ENCODE assay signal across 9 mouse cellular contexts in the genomic region with DNA sequence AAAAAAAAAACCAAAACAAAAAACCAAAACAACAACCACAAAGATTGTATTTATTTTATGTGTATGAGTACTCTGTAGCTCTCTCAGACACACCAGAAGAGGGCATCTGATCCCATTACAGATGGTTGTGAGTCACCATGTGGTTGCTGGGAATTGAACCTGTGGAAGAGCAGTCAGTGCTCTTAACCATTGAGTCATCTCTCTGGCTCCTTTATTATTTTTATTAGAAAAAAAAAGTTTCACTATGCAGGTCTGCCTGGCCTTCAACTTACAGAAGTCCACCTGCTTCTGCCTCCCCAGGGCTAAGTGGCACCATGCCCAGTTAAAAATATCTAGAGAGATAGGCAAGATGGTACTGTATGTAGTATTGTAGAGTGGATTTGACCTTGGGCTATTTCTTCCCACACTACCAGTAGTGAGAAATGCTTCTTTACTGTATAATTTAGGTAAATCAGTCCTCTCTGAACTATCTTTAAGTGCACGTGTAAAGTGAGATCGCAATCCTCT. TPM values are rescaled to one million over a fixed set of nuclear protein-coding genes. Genes with fewer than 3 reads are reported as not detected.
A peak's percentile ranks its signal among the peaks of the same experiment; 100 is the strongest.
DNase-seq lines count a peak whose midpoint lies in the region; ATAC-seq lines count a peak whose summit lies in the region.
"Had no signal": no experiment of that assay in that cellular context is flagged by ENCODE, and none has a peak within 500 bp of the region (broad histone marks: within the 10 kb centered on the region; RNA-seq: fewer than 3 reads in every experiment).

No protein-coding gene starts in this region.

- H3K4me3 ChIP-seq in kidney, embryonic 16.5 days (ENCODE audit: low read length) = peak overlapping the region; percentile 80
- H3K4me3 ChIP-seq in embryonic facial prominence, embryonic 10.5 days = peak overlapping the region; percentile 91
- H3K4me3 ChIP-seq in intestine, embryonic 15.5 days (replicated peaks) = 0 out of 2 replicates have a peak overlapping the region, but pooled peaks have one; percentile 91
- H3K4me3 ChIP-seq in neural tube, embryonic 12.5 days = no peak overlapping the region; the same call in 1 of the 2 replicates

- peak overlapping the region; percentile 96 for H3K9ac ChIP-seq in kidney, embryonic 16.5 days (replicated peaks; ENCODE audit: low read length)
- peak overlapping the region; percentile 93 for H3K9ac ChIP-seq in intestine, embryonic 15.5 days
- 0 out of 2 replicates have a peak overlapping the region, but pooled peaks have one; percentile 87 for H3K9ac ChIP-seq in neural tube, embryonic 12.5 days

- peaks cover 10% of the 10 kb centered on the region for H3K36me3 ChIP-seq in kidney, embryonic 16.5 days (ENCODE audit: insufficient read depth, low read length)
- H3K36me3 ChIP-seq in embryonic facial prominence, embryonic 10.5 days (replicated peaks) = peaks cover 53% of the 10 kb centered on the region
- H3K36me3 ChIP-seq in intestine, embryonic 15.5 days = no peaks in the 10 kb centered on the region
- H3K36me3 ChIP-seq in neural tube, embryonic 12.5 days = peaks cover 22% of the 10 kb centered on the region

- H3K27me3 ChIP-seq in kidney, embryonic 16.5 days (ENCODE audit: insufficient read depth, low read length) = no peaks in the 10 kb centered on the region
- H3K27me3 ChIP-seq in embryonic facial prominence, embryonic 10.5 days (replicated peaks; ENCODE audit: low read depth, poor library complexity, severe bottlenecking) = no peaks in the 10 kb centered on the region
- H3K27me3 ChIP-seq in intestine, embryonic 15.5 days (replicated peaks) = no peaks in the 10 kb centered on the region
- no peaks in the 10 kb centered on the region for H3K27me3 ChIP-seq in neural tube, embryonic 12.5 days (replicated peaks)

- H3K9me3 ChIP-seq in kidney, embryonic 16.5 days (ENCODE audit: low read length) = no peaks in the 10 kb centered on the region
- H3K9me3 ChIP-seq in embryonic facial prominence, embryonic 10.5 days = peaks cover 4% of the 10 kb centered on the region; the same call in 1 of the 2 replicates
- H3K9me3 ChIP-seq in intestine, embryonic 15.5 days = no peaks in the 10 kb centered on the region
- no peaks in the 10 kb centered on the region for H3K9me3 ChIP-seq in neural tube, embryonic 12.5 days

- peaks cover 17% of the 10 kb centered on the region for H3K4me1 ChIP-seq in kidney, embryonic 16.5 days (ENCODE audit: insufficient read depth, low read length)
- H3K4me1 ChIP-seq in embryonic facial prominence, embryonic 10.5 days = peaks cover 27% of the 10 kb centered on the region
- peaks cover 14% of the 10 kb centered on the region for H3K4me1 ChIP-seq in intestine, embryonic 15.5 days (replicated peaks)
- H3K4me1 ChIP-seq in neural tube, embryonic 12.5 days = peaks cover 19% of the 10 kb centered on the region

- 35% methylated on average over 2 of the region's 2 CpGs for WGBS in kidney, embryonic 16.5 days
- WGBS in embryonic facial prominence, embryonic 10.5 days = 39% methylated on average over 2 of the region's 2 CpGs
- WGBS in intestine, embryonic 15.5 days = 37% methylated on average over 2 of the region's 2 CpGs
- 35% methylated on average over 2 of the region's 2 CpGs for WGBS in neural tube, embryonic 12.5 days

- H3K4me2 ChIP-seq in kidney, embryonic 16.5 days (replicated peaks; ENCODE audit: low read depth, low read length) = peak overlapping the region; percentile 72
- peak overlapping the region; percentile 89 for H3K4me2 ChIP-seq in intestine, embryonic 15.5 days (replicated peaks)
- H3K4me2 ChIP-seq in neural tube, embryonic 12.5 days (replicated peaks) = peak overlapping the region; percentile 90

- peak overlapping the region; percentile 95 for H3K27ac ChIP-seq in kidney, embryonic 16.5 days (ENCODE audit: low read length)
- peak overlapping the region; percentile 96 for H3K27ac ChIP-seq in embryonic facial prominence, embryonic 10.5 days (replicated peaks)
- peak overlapping the region; percentile 96 for H3K27ac ChIP-seq in intestine, embryonic 15.5 days
- no peak overlapping the region for H3K27ac ChIP-seq in neural tube, embryonic 12.5 days

- DNase-seq in kidney, adult 18-20 months = no peak
- DNase-seq in embryonic facial prominence, embryonic 10.5 days (ENCODE audit: low spot score) = no peak
- DNase-seq in urinary bladder, postnatal 25 days (ENCODE audit: low spot score) = no peak
- no peak for DNase-seq in right cerebral cortex, postnatal 14 days
- DNase-seq in cerebellum, adult 8-10 months = no peak
- DNase-seq: layer of hippocampus, adult 9-11 months had no signal

- no peak for ATAC-seq in kidney, embryonic 16.5 days (ENCODE audit: low FRiP score, low TSS enrichment)
- ATAC-seq in intestine, embryonic 15.5 days = no peak
- no peak for ATAC-seq in neural tube, embryonic 12.5 days (ENCODE audit: low FRiP score, low read depth)

RNA-seq across cellular contexts. Expression of a gene that starts 0.7 kb away (rescaled TPM):
- polyA plus RNA-seq in kidney, embryonic 16.5 days (2015; fragmentation: Nextera tagmentation; extraction: Ambion mirVana) = 60.5 and 64.3 TPM in 2 replicates
- polyA plus RNA-seq in embryonic facial prominence, embryonic 10.5 days (2016; fragmentation: Nextera tagmentation; extraction: Ambion mirVana) = 65.1 and 69.1 TPM in 2 replicates
- polyA plus RNA-seq in intestine, embryonic 15.5 days (2015; fragmentation: Nextera tagmentation; extraction: Ambion mirVana) = 41.0 and 44.5 TPM in 2 replicates
- polyA plus RNA-seq in neural tube, embryonic 12.5 days (2016; fragmentation: Nextera tagmentation; extraction: Ambion mirVana) = 58.1 and 61.9 TPM in 2 replicates

RNA-seq across cellular contexts. Expression of a gene that starts 10.5 kb away (rescaled TPM):
- polyA plus RNA-seq in kidney, embryonic 16.5 days (2015; fragmentation: Nextera tagmentation; extraction: Ambion mirVana) = 18.6 and 26.6 TPM in 2 replicates
- 27.3 and 30.0 TPM in 2 replicates for polyA plus RNA-seq in embryonic facial prominence, embryonic 10.5 days (2016; fragmentation: Nextera tagmentation; extraction: Ambion mirVana)
- 13.8 and 16.0 TPM in 2 replicates for polyA plus RNA-seq in intestine, embryonic 15.5 days (2015; fragmentation: Nextera tagmentation; extraction: Ambion mirVana)
- 30.1 and 32.8 TPM in 2 replicates for polyA plus RNA-seq in neural tube, embryonic 12.5 days (2016; fragmentation: Nextera tagmentation; extraction: Ambion mirVana)

RNA-seq across cellular contexts. Expression of a gene that starts 10.6 kb away (rescaled TPM):
- 45.2 and 46.0 TPM in 2 replicates for polyA plus RNA-seq in kidney, embryonic 16.5 days (2015; fragmentation: Nextera tagmentation; extraction: Ambion mirVana)
- polyA plus RNA-seq in embryonic facial prominence, embryonic 10.5 days (2016; fragmentation: Nextera tagmentation; extraction: Ambion mirVana) = 73.5 and 75.8 TPM in 2 replicates
- polyA plus RNA-seq in intestine, embryonic 15.5 days (2015; fragmentation: Nextera tagmentation; extraction: Ambion mirVana) = 24.7 and 27.5 TPM in 2 replicates
- polyA plus RNA-seq in neural tube, embryonic 12.5 days (2016; fragmentation: Nextera tagmentation; extraction: Ambion mirVana) = 67.6 and 68.9 TPM in 2 replicates

RNA-seq across cellular contexts. Expression of a gene that starts 17.1 kb away (rescaled TPM):
- 196 and 200 TPM in 2 replicates for polyA plus RNA-seq in kidney, embryonic 16.5 days (2015; fragmentation: Nextera tagmentation; extraction: Ambion mirVana)
- 363 and 380 TPM in 2 replicates for polyA plus RNA-seq in embryonic facial prominence, embryonic 10.5 days (2016; fragmentation: Nextera tagmentation; extraction: Ambion mirVana)
- 216 and 219 TPM in 2 replicates for polyA plus RNA-seq in intestine, embryonic 15.5 days (2015; fragmentation: Nextera tagmentation; extraction: Ambion mirVana)
- polyA plus RNA-seq in neural tube, embryonic 12.5 days (2016; fragmentation: Nextera tagmentation; extraction: Ambion mirVana) = 130 and 144 TPM in 2 replicates

RNA-seq across cellular contexts. Expression of a gene that starts 30.4 kb away (rescaled TPM):
- polyA plus RNA-seq in kidney, embryonic 16.5 days (2015; fragmentation: Nextera tagmentation; extraction: Ambion mirVana) = 105 and 108 TPM in 2 replicates
- polyA plus RNA-seq in embryonic facial prominence, embryonic 10.5 days (2016; fragmentation: Nextera tagmentation; extraction: Ambion mirVana) = 82.5 and 86.4 TPM in 2 replicates
- polyA plus RNA-seq in intestine, embryonic 15.5 days (2015; fragmentation: Nextera tagmentation; extraction: Ambion mirVana) = 205 and 233 TPM in 2 replicates
- 65.2 and 73.1 TPM in 2 replicates for polyA plus RNA-seq in neural tube, embryonic 12.5 days (2016; fragmentation: Nextera tagmentation; extraction: Ambion mirVana)
